Mouse (Mus musculus) mouse trophoblast stem cell (cell line): Measurements from ENCODE around the gene Neu3.
"Not testable (repeated sequence)": the region's sequence is repeated elsewhere in the genome, so short reads cannot be mapped to it uniquely, and the experiment has no call there.

Experiments used
- in situ Hi-C, 2 experiments: fragments of 300-500 bp; cut with MseI, MboI; formaldehyde crosslinking; loops; 2 replicates in 1 of 2; 3 replicates in 1 of 2; pipeline ENCODE4 v1.15.1; 2025

The Neu3 gene

GRCm38 (mm10) chr7:99834314-99834853, 6.2 kb upstream of the Neu3 start:
- in situ Hi-C loops: no loop called here

GRCm38 (mm10) chr7:99833846-99834222, 5.6 kb upstream of the Neu3 start:
- in situ Hi-C loops: no loop called here

DNA sequence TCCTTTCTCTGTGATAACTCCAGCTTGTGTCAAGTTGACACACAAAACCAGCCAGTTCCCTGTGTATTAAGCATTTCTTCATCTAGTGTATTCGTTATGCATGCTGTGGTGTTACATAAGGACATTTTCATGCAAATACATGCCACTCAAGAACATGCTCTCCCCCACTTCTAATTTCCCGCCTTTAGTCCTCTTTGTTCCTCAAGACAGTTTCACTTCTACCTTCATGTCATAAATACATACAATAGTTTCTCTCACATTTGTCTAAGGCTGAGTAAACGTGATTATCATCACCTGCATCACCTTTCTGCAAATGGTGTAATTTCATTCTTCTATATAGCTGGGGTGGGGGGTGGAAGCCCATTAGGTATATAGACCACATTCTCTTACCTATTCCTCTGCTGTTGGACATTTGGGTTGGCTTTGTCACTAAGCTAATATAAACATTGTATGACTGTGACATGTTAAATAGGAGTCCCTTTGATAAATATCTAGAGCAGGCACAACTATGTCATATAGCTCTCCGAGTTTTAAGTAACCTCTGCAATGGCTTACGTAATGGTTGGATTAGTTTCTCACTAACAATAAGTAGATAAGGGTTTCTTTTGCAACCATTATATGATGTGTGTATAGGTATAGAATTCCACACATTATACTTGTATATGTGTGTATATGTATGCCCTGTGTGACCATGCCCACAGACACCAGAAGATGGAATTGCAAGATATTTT, 5.1 kb upstream of the Neu3 start:
- in situ Hi-C loops: no loop called here

DNA sequence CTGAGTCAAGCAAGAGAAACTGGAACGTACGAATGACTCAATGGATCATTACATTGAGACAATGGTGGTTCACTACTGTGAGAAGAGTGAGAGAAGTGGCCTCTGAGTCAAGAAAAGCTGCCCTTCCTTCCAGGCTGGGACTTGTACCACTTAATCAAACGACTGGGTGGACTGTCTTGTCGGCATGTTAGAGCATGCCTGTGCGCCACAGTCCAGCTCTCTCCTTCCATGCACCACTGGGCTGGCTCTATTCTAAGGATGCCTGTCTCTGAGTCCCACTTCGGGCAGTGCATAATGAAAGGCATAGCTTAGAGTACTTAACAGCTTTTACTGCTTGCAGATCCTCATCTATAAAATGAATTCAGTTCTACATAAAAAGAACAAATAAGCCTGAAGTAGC, 2.1 kb downstream of the Neu3 start:
- in situ Hi-C loops: no loop called here

- in situ Hi-C loops: no loop called here
These were observed 2.7 kb downstream of the Neu3 start for GRCm38 (mm10) chr7:99825511-99825910.

- in situ Hi-C loops: no loop called here
These were observed 3.4 kb downstream of the Neu3 start for GRCm38 (mm10) chr7:99824649-99825483.

DNA sequence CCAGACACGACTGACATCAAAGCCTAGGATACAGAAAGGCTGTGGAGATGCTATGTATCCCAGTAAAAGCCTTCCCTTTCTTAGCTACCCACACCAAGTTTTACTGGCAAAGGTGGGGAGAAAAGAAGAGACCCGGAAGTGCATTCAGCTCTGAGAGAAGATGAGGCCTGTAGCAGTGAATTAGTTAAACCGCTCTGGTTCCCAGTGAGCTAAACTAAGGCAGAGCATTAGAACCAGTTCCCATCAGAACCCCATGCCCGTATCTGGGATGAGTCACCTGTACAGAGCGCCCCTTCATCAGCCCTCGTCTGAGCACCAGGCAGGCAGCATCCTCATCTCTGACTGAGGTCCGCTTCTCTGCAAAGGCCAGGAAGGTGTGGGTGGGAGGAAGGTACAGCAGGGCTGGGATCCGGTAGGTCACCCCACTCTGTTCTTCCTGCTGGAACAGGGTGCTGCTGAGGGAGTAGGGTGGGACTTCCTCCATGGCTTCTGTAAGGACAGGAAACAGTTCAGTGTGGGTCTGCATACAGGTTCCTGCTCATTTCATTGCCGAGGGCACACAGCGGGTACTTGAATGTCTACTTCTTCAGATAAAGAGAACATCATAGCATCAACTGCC, 5.1 kb downstream of the Neu3 start:
- in situ Hi-C loops: no loop called here

DNA sequence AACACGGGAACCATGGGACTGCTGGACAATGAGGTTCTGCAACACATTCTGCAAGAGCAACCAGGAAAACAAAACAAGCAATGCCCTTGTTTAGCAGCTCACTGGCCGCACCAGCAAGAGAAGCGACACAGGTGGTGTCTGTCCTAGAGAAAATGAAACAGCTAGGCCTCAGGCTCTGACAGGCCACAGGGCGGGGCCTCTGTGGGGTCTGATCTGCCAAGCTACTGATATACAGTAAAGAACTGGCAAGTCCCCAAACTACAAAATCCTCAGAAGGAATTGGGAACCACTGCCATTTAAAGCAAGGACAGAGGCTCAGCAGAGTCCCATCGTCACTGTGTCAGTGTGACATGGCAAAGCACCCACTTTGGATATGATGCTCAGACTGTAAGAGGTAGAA, 5.8 kb downstream of the Neu3 start:
- in situ Hi-C loops: no loop called here

- in situ Hi-C loops: no loop called here
These were observed 6.3 kb downstream of the Neu3 start for GRCm38 (mm10) chr7:99821953-99822352.

DNA sequence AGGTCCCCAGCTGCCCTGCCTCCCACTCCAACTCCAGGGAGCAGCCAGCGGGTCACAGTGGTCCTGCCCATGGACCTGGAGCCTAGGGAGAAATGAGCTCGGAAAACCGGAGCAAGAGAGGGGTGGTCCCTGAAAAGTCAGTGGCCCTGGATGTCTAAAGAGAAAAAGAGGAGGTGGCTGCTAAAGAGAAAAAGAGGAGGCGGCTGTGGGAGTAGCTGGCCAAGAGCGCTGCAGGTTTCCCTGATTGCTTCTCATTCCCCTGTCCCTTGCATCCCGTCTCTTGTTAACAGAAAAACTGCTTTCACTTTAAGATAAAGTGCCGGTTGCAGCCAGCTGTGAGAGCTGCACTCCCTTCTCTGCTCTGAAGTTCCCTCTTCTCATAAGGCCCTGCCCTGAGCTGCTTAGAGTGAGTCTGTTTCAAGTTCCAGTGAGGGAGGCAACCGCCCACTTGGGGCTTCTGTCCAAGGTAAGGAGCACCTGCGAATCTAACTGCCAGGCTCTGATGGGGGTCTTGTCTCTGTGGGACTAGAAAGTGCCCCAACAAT, 10.0 kb downstream of the Neu3 start:
- in situ Hi-C loops: not testable (repeated sequence)

DNA sequence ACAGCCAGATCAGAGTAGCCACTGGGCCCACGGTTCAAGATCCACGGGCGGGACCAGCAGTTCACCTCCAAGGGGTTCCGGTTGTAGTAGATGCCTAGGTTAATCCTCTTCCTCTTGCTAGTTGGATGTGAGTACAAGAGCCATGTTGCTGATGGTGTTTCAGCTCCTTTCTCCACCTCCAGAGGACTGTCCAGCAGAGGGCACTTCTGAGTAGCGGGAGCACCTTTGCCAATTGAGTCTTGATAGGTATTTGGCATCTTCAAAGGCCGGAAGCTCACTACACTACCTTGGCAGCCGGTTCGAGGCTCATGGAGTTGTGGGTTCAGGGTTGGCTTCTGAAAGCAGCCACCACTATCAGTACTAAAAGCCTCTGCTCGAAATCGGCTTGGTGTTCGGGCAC, 14.8 kb downstream of the Neu3 start:
- in situ Hi-C loops: loop anchor here in 1 of 2 experiments (5.0 kb wide), 1 partner anchor 64 kb away; no protein-coding TSS in a partner anchor

DNA sequence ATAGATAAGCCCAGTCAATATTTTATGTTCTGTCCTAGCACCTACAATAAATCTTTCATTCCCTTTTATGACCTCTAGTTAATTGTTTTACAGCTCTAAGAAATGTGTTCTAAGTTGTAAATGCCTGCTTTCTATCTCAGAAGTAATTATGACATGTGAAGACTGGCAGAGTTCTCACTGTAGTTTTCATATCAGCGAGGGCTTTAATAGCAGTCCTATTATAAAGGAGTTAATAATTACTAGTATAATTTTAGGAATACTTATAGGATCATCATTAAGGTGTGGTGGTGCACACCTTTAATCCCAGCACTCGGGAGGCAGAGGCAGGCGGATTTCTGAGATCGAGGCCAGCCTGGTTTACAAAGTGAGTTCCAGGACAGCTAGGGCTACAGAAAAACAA, 16.6 kb downstream of the Neu3 start:
- in situ Hi-C loops: loop anchor here in 1 of 2 experiments (5.0 kb wide), 1 partner anchor 66 kb away; no protein-coding TSS in a partner anchor

- in situ Hi-C loops: loop anchor here in 1 of 2 experiments (5.0 kb wide), 1 partner anchor 66 kb away; no protein-coding TSS in a partner anchor
These were observed 17.4 kb downstream of the Neu3 start for GRCm38 (mm10) chr7:99810814-99811213.

DNA sequence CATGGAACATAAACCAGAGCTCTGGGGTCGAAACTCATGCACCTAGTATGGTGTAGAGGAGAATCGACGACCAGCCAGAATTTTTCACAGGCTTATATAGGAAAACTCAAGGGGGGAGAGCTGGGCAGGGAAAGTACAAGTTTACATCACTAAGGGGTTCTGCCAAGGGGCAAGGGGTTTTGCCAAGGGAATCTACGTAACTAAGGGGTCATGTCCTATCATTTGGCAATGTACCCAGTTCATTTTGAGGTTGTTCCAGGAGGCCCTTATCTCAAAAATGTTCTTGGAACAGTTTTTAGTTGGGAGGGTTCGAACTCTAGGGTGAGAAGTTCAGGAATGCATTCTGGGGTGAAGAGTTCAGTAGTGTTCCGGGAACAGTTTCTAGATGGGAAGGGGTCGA, 21.2 kb downstream of the Neu3 start:
- in situ Hi-C loops: not testable (repeated sequence)

GRCm38 (mm10) chr7:99805340-99805739, 22.9 kb downstream of the Neu3 start:
- in situ Hi-C loops: no loop called here

DNA sequence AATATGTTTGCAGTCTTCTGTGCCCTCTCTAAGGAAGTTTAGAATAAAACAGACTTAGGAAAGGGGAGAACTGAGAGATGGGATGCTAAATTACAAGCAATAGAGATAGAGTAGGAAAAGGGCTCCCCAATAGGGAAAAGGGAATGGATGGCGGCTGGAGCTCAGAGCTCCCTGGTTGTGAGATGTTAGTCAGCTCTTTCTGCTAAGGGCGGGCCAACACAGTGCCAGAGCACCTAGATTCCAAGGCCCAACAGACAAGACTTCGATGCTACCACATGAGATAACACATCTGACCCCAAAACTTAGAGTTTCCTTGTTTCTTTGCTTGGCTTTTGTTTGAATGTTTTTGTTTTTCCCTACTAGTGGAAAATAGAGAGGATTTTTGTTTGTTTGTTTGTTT, 24.2 kb downstream of the Neu3 start:
- in situ Hi-C loops: not testable (repeated sequence)

- in situ Hi-C loops: no loop called here
These were observed 24.7 kb downstream of the Neu3 start for GRCm38 (mm10) chr7:99803535-99803934.

DNA sequence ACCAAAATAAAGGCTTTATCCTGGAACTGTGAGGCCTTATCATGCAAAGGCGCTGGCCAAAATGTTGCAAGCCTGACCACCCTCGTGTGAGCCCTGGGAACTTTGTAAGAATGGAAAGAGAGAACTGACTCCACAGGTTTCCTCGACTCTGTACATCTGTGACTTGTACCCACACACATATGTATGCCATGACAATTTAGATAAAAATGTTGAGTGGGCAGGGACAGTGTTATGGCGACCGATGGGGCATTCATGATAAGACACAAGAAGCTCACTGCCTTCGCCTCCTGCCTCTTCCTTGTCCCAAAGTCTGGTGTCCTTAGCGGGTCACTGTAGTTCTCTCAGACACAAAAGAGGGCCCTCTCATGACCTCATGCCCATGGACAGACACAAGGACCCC, 29.1 kb downstream of the Neu3 start:
- in situ Hi-C loops: loop anchor here (5.0 to 10.0 kb wide), 4 partner anchors 142 to 177 kb away; partner anchors contain the start of gene Tpbgl (in 1 of the 2)

- in situ Hi-C loops: loop anchor here (5.0 to 10.0 kb wide), 4 partner anchors 141 to 176 kb away; partner anchors contain the start of gene Tpbgl (in 1 of the 2)
These were observed 30.1 kb downstream of the Neu3 start for GRCm38 (mm10) chr7:99797911-99798647.

GRCm38 (mm10) chr7:99797261-99797660, 31.0 kb downstream of the Neu3 start:
- in situ Hi-C loops: loop anchor here (5.0 to 10.0 kb wide), 4 partner anchors 140 to 175 kb away; partner anchors contain the start of gene Tpbgl (in 1 of the 2)

DNA sequence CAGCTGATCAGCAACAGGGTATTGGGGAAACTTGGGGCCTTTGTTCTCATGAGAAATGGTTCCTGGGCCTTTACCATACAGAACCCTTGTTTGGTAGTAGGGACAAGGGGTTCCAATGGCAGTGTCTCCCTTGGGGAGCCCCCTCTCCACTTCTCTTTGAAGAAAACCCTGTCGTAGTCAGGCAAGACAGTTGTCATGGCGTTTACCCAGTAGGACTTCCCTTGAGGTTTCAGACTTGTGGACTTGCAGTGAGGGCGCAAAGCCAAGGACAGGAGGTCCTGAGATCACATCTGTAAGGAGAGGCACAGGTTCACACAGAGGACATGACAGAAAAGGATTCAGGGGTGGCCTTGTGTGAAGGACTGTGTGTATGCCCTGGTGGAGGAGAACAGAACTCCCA, 31.7 kb downstream of the Neu3 start:
- in situ Hi-C loops: loop anchor here (5.0 to 10.0 kb wide), 4 partner anchors 139 to 174 kb away; partner anchors contain the start of gene Tpbgl (in 1 of the 2)
